Mouse (Mus musculus) E14TG2a.4 (cell line): ENCODE data around the gene Scaf8.

ENCODE experiments used
- CTCF ChIP-seq: conservative IDR thresholded peaks from 2 replicates; pipeline ENCODE4 v1.5.1; 2014; ENCODE audit warnings: low read length
- POU5F1 ChIP-seq: IDR thresholded peaks from 2 replicates; pipeline ENCODE4 v1.6.1; 2014; ENCODE audit warnings: low read length, borderline replicate concordance

DNA sequence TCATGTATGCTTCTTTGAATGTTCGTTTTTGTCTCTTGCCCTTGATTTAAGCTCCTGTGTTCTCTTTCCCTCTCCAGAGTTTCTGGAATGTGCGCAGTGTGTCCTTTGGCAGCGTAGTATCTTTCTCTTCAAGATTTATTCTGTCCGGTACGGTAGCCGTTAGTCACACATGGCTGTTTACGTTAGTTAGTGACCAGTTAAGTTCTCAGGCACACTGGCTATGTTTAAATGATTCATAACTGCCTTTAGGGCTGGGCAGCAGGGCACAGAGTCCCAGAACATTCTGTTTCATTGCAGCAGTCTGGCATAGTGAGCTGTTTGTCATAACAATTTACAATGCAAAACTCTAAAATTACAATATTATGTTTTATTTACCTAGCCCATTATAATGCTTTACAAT, 103.6 kb downstream of the Scaf8 start:
- TF ChIP-seq CTCF (no peak), POU5F1 (no peak)
